Mouse (Mus musculus) large intestine, adult 2 months (tissue): ENCODE results near the gene Trim24. TPM values are rescaled to one million over a fixed set of nuclear protein-coding genes. Genes with fewer than 3 reads are reported as not detected.

Experiments
- DNase-seq: peaks from one replicate; pipeline ENCODE4 v3.0.0-alpha.2; 2012; ENCODE audit warnings: low read depth, low spot score
- WGBS: fragments of 180-500 bp; shearing (Covaris S2); methylation state at CpG from one replicate; pipeline ENCODE4 v1.1.7; 2018; 5-methylcytosine and 5-hydroxymethylcytosine counted together
- polyA plus RNA-seq: library from polyadenylated mRNA; depleted of rRNA; stranded (reverse); fragments of >200 nt; gene quantifications from 2 replicates; pipeline ENCODE4 v1.2.3, GENCODE M21; 2012; rRNA removed

Trim24 gene
- polyA plus RNA-seq, 1 experiment = 5.1 TPM

DNA sequence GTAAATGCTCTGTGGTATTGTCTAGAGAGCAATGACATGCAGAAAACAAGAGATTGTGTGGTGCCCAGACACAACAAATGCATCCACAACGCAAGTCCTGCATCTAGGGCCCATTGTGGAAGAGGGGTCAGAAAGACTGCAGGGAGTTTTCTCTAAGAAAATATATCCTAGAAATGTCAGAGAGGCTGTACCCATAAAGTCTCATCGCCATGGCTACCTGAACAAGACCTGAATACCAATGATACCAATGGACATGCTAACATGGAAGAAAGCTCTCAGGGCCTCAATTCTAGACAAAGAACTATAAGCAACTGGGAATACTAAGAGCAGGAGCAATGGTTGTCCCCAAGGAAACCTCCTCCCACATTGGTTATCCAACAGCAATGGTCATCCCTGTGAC, 142.2 kb downstream of the Trim24 start:
- 95% methylated on average over 2 of the region's 2 CpGs for WGBS
- DNase-seq = no peak

Other genes with a start within 250 kb of the Trim24 start
- gene Svopl, start 176.2 kb downstream of the Trim24 start, polyA plus RNA-seq = 0.26 and 0.29 TPM in 2 replicates
- gene Tmem213, start 238.4 kb downstream of the Trim24 start, polyA plus RNA-seq = not detected in 2 replicates